Mouse (Mus musculus) CH12.LX (cell line): Measurements from ENCODE around the gene Lyl1.

Experiments used
- RAD21 ChIP-seq: IDR thresholded peaks from 2 replicates; pipeline ENCODE4 v1.6.1; 2011; ENCODE audit warnings: low read depth, mild to moderate bottlenecking, low read length, improper control_type of control experiment, moderate library complexity
- ZMIZ1 ChIP-seq: IDR thresholded peaks from 2 replicates; pipeline ENCODE4 v1.6.1; 2012; ENCODE audit warnings: low read depth, mild to moderate bottlenecking, inconsistent platforms, low read length, improper control_type of control experiment

DNA sequence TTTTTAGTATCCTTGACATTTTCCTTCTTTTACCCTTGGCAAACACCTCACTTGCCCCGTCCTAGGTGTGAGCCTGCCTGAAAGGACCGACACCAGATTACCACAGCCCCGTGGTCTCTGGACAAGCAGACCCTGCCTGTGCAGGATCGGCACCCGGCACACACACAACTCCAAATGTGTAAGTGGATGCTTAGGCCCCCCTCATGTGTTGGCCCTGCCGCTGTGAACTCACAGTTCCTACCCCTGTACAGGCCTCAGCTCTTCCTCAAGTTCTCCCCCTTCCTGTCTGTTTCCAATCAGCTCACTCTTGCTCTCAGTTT is 21.2 kb downstream of the Lyl1 start:
- no peak for TF ChIP-seq ZMIZ1
- TF ChIP-seq RAD21, result no peak
